Mouse (Mus musculus): Measurements from ENCODE around the gene Vmn2r6.
"Not testable (repeated sequence)": the region's sequence is repeated elsewhere in the genome, so short reads cannot be mapped to it uniquely, and the experiment has no call there.

Vmn2r6 gene

GRCm38 (mm10) chr3:64565730-64566129, at the start of gene Vmn2r6:
Gene Vmn2r6, minus strand, starts transcription at chr3:64565830.
- DNase-seq (ENCODE audit: low read depth), result not testable (repeated sequence)

GRCm38 (mm10) chr3:64587618-64588017, 22.0 kb upstream of the Vmn2r6 start:
- no peak for DNase-seq (ENCODE audit: low read depth)

DNA sequence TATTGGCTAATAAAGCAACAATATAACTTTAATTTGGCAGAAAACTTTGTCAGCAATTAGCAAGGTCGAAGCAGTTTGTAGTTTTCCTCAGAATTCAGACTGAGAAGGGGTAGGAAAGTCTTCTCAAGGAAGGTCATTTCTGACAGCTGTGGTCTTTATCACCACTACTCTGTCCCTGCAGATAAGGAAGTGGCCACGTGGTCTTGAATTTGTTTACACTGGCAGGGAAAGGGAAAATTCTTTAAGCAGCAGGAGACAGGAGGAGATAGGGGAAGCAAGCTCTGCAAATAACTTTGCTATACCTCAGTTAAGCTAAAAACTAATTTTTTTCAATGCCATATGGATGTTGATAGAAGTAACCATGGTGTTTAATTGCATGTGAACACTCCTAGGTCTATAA, 3.2 kb upstream of the Vmn2r6 start:
- not testable (repeated sequence) for DNase-seq (ENCODE audit: low read depth)

DNA sequence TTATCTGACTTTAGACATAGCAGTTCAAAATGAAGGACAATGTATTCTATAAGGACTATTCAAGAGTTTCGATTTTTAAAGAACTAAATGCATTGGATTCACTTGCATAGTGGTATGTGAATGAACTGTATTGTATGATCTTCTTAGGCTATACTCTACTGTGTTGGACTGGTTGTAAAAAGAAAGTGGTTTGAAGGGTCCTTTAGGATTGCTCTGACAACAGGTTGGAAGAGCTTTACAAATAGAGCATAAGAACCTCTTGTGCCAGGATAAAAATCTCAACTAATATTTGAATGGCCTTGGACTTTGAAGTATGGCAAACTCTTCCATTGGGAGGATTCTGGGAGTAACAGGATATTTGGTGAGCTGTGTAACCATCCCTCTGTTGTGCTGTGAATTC, 42.0 kb downstream of the Vmn2r6 start:
- DNase-seq (ENCODE audit: low read depth), result not testable (repeated sequence)

DNA sequence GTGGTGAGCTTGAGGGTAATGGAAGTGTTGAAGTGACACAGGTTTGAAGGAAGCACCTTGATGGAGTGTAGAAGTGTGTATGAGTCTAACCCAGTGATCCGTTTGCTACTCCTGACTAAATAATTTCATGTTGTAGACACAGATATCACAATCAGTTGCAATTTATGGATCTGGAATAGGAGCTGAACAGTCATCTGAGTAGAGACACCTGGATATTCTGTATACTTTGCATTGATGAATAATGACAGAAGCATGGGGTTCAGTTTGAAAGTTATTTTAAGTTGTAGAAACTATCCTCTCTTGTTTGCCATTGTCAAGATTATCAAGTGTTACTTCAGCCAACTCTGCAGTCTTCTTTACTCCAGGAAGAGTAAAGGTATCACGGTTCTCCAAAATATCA, 55.9 kb downstream of the Vmn2r6 start, which contains the start of gene Vmn2r5:
Gene Vmn2r5, minus strand, starts transcription at position 101 of the 400 bp plus-strand sequence.
- not testable (repeated sequence) for DNase-seq (ENCODE audit: low read depth)
